In genomic region chr14:20930481-20931391, GRCm38 (mm10) we compare ENCODE assay signal across 8 mouse cellular contexts. TPM values are rescaled to one million over a fixed set of nuclear protein-coding genes. Genes with fewer than 3 reads are reported as not detected.
A peak's percentile ranks its signal among the peaks of the same experiment; 100 is the strongest.
DNase-seq lines count a peak whose midpoint lies in the region; ATAC-seq and TF ChIP-seq lines count a peak whose summit lies in the region.

No protein-coding gene starts in this region.

- no peaks in the 10 kb centered on the region for H3K27me3 ChIP-seq in C2C12 (ENCODE audit: control insufficient read depth, insufficient read depth, insufficient read length)
- H3K27me3 ChIP-seq in forebrain, embryonic 16.5 days (replicated peaks; ENCODE audit: control insufficient read depth, insufficient read depth, low read length), result no peaks in the 10 kb centered on the region
- H3K27me3 ChIP-seq in kidney, adult 2 months (replicated peaks; ENCODE audit: control insufficient read depth, insufficient read depth, low read length), result no peaks in the 10 kb centered on the region; the same call in 1 of the 2 replicates

- peaks cover 10% of the 10 kb centered on the region for H3K4me1 ChIP-seq in forebrain, embryonic 16.5 days (replicated peaks; ENCODE audit: control insufficient read depth, insufficient read depth, low read length)
- H3K4me1 ChIP-seq in kidney, adult 2 months (ENCODE audit: control insufficient read depth, insufficient read depth, low read length), result 0 out of 2 replicates have a peak, but pooled peaks cover 11% of the 10 kb centered on the region

- peaks cover 66% of the 10 kb centered on the region for H3K79me2 ChIP-seq in C2C12 (ENCODE audit: control insufficient read depth, insufficient read depth)

- peak overlapping the region; percentile 78; the same call in 1 of the 2 replicates for H3K9ac ChIP-seq in forebrain, embryonic 16.5 days (replicated peaks; ENCODE audit: low read depth, low read length)

- peak; percentile 15 for DNase-seq in adrenal gland, adult 8-10 months
- DNase-seq in kidney, adult 2 months, result peak; percentile 13
- DNase-seq in lung, postnatal 10 days, result peak; percentile 31
- peak; percentile 62 for DNase-seq in testis, postnatal 10 days (ENCODE audit: low spot score)
- DNase-seq in layer of hippocampus, adult 11-12 months (ENCODE audit: low spot score), result no peak
- DNase-seq in right cerebral cortex, postnatal 14 days, result no peak

- ATAC-seq in forebrain, embryonic 16.5 days, result no peak

- no peak for TF ChIP-seq POLR2A in kidney, adult 2 months (IDR thresholded peaks at IDR 0.05; ENCODE audit: low read depth, low read length)

- peak overlapping the region; percentile 58 for H3K4me2 ChIP-seq in forebrain, embryonic 16.5 days (ENCODE audit: low read length)

- peak overlapping the region; percentile 92 for H3K4me3 ChIP-seq in C2C12 (ENCODE audit: insufficient read depth, poor library complexity, severe bottlenecking)
- peak overlapping the region; percentile 90 for H3K4me3 ChIP-seq in forebrain, embryonic 16.5 days (replicated peaks; ENCODE audit: low read length)
- peak overlapping the region; percentile 92 for H3K4me3 ChIP-seq in kidney, adult 2 months (ENCODE audit: insufficient read depth, low read depth, low read length)

- peaks cover 24% of the 10 kb centered on the region for H3K36me3 ChIP-seq in C2C12 (ENCODE audit: control insufficient read depth, insufficient read depth)
- no peaks in the 10 kb centered on the region for H3K36me3 ChIP-seq in forebrain, embryonic 16.5 days (ENCODE audit: control insufficient read depth, insufficient read depth)
- H3K36me3 ChIP-seq in kidney, adult 2 months (ENCODE audit: control insufficient read depth, insufficient read depth, low read length), result no peaks in the 10 kb centered on the region

- 44% methylated on average over 8 of the region's 8 CpGs for WGBS in forebrain, embryonic 16.5 days
- 18% methylated on average over 8 of the region's 8 CpGs for WGBS in kidney, adult 2 months

- peak overlapping the region; percentile 66 for H3ac ChIP-seq in C2C12 (ENCODE audit: control insufficient read depth, insufficient read length, low read depth)

- TF ChIP-seq CTCF in C2C12 (IDR thresholded peaks at IDR 0.05; ENCODE audit: control insufficient read depth, insufficient read depth, insufficient read length), result no peak
- no peak for TF ChIP-seq CTCF in kidney, adult 2 months (conservative IDR thresholded peaks at IDR 0.05; ENCODE audit: insufficient read depth, insufficient read length, low read depth, low read length)

- H3K27ac ChIP-seq in forebrain, embryonic 16.5 days (ENCODE audit: low read length), result no peak overlapping the region
- 0 out of 2 replicates have a peak overlapping the region, but pooled peaks have one; percentile 1 for H3K27ac ChIP-seq in kidney, adult 2 months (ENCODE audit: insufficient read depth, low read depth, low read length)

- no peaks in the 10 kb centered on the region for H3K9me3 ChIP-seq in forebrain, embryonic 16.5 days (ENCODE audit: control insufficient read depth, low read length)

- H3K79me3 ChIP-seq in C2C12 (ENCODE audit: low read depth), result peaks cover 63% of the 10 kb centered on the region

TF ChIP-seq in C2C12, 6 proteins besides CTCF, POLR2A, EP300 and RAD21:
- TF ChIP-seq CEBPB (IDR thresholded peaks at IDR 0.05; ENCODE audit: low read depth), result no peak
- TF ChIP-seq MAX (IDR thresholded peaks at IDR 0.05), result no peak
- no peak for TF ChIP-seq MYOD1 (IDR thresholded peaks at IDR 0.05; ENCODE audit: control insufficient read depth, insufficient read length, low read depth)
- no peak for TF ChIP-seq FOSL1 (IDR thresholded peaks at IDR 0.05; ENCODE audit: insufficient read depth, low read length, poor library complexity, severe bottlenecking)
- TF ChIP-seq MYOG (IDR thresholded peaks at IDR 0.05; ENCODE audit: control insufficient read depth, extremely low read depth, insufficient read length), result no peak
- TF ChIP-seq USF1 (IDR thresholded peaks at IDR 0.05; ENCODE audit: low read depth), result no peak

RNA-seq across cellular contexts. Expression of gene Vcl, which starts 1.5 kb away (rescaled TPM):
- polyA plus RNA-seq in C2C12 (2012; fragmentation: generic; extraction: Trizol), result 129 TPM
- 100 to 1,000 TPM in 2 of 4 experiments, 10 to 100 TPM in 2; 78.2 to 176 (median 131) TPM for total RNA-seq in adrenal gland, adult 8-10 months (2022)
- polyA plus RNA-seq in forebrain, embryonic 16.5 days (2015; fragmentation: Nextera tagmentation; extraction: Ambion mirVana), result 11.4 and 13.0 TPM in 2 replicates
- polyA plus RNA-seq in kidney, adult 2 months (2012; rRNA removed), result 30.6 and 33.1 TPM in 2 replicates

Comparison
In these comparisons a context has a peak if more than half of its experiments do, and no peak if none do; other contexts are left out.
1. DNase-seq: peak in adrenal gland, adult 8-10 months (single experiment), kidney, adult 2 months (single experiment), lung, postnatal 10 days (single experiment) and testis, postnatal 10 days (single experiment); none in layer of hippocampus, adult 11-12 months (single experiment) and right cerebral cortex, postnatal 14 days (single experiment).
2. Peak in every context shown above with its lines, with median percentiles within 50 percentile points of each other: H3K4me3 ChIP-seq.